Mouse (Mus musculus) heart, embryonic 16.5 days (tissue): ENCODE data around the gene Acsf3. TPM values are rescaled to one million over a fixed set of nuclear protein-coding genes. Genes with fewer than 3 reads are reported as not detected.
A peak's percentile ranks its signal among the peaks of the same experiment; 100 is the strongest.

Experiments
- ATAC-seq: fragments of 200-750 bp; cut with Nextera tagmentation; replicated peaks from 2 replicates; pipeline ENCODE4 v1.8.0; 2017; ENCODE audit warnings: moderate number of reproducible peaks; ENCODE audit not compliant: insufficient read depth, low FRiP score; ENCODE audit errors: extremely low read depth
- H3K27ac ChIP-seq: fragments of 300-500 bp; sonication (generic); 2 replicates; pipeline ENCODE4 v1.5.1; 2014; ENCODE audit warnings: mild to moderate bottlenecking, low read length, control low read depth, moderate library complexity
- H3K27me3 ChIP-seq: fragments of 300-500 bp; sonication (generic); 2 replicates; pipeline ENCODE4 v1.6.1; 2014; ENCODE audit warnings: low read length, mixed read lengths; ENCODE audit not compliant: control insufficient read depth, insufficient read depth
- H3K36me3 ChIP-seq: fragments of 300-500 bp; sonication (generic); 2 replicates; pipeline ENCODE4 v1.6.1; 2014; ENCODE audit not compliant: control insufficient read depth, insufficient read depth
- H3K4me1 ChIP-seq: fragments of 300-500 bp; sonication (generic); 2 replicates; pipeline ENCODE4 v1.6.1; 2014; ENCODE audit warnings: low read length, mixed read lengths; ENCODE audit not compliant: control insufficient read depth, insufficient read depth
- H3K4me2 ChIP-seq: fragments of 300-500 bp; sonication (generic); 2 replicates; pipeline ENCODE4 v1.6.1; 2014; ENCODE audit warnings: low read depth, mild to moderate bottlenecking, control low read depth, low read length
- H3K4me3 ChIP-seq: fragments of 300-500 bp; sonication (generic); 2 replicates; pipeline ENCODE4 v1.5.1; 2014; ENCODE audit warnings: mild to moderate bottlenecking, control low read depth, low read length
- H3K9ac ChIP-seq: fragments of 300-500 bp; sonication (generic); 2 replicates; pipeline ENCODE4 v1.6.1; 2014; ENCODE audit warnings: low read length, control low read depth
- H3K9me3 ChIP-seq: fragments of 300-500 bp; sonication (generic); replicated peaks from 2 replicates; pipeline ENCODE4 v1.6.1; 2016; ENCODE audit warnings: low read length; ENCODE audit not compliant: control insufficient read depth
- whole genome bisulfite sequencing: fragments of 180-500 bp; shearing (Covaris S2); extraction: QIAGEN DNeasy Blood & Tissue Kit; methylation state at CpG from one replicate; pipeline ENCODE4 v1.1.7; 2014; 5-methylcytosine and 5-hydroxymethylcytosine counted together
- polyA plus RNA-seq: library from polyadenylated mRNA; unstranded; fragments of >200 nt; fragmentation: Nextera tagmentation; extraction: Ambion mirVana; gene quantifications from 2 replicates; pipeline ENCODE4 v1.2.1, GENCODE M21; 2015

Acsf3 gene
- polyA plus RNA-seq, 1 experiment from 2014 or later: 14.9 TPM

DNA sequence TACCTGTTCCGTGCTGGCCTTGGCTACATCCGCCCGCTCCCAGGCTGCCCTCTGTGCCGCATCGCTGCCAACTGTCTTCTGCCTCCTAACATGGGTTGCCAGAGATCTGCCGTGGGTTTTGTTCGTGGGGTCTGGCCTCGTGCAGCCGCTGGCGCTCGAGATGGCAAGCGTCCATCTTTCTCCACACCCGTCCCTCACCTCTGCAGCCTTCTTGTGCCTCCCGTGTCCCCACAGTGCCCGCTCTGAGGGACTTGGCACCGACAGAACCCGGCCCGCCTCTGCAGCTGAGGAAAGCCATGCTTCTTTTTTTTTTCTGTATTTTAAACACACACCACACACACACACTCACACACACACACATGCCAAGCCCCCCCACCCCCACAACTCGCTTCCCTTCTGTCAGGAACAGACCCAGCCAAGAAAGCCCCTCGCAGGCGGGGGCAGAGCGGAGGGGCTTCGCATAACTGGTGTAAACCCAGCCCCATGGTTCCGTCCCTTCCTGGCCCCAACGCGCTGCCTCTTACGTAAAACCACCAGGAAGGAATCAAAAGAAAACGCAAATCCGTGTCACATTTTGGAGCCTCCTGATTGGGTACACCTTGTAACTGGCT, 23.1 kb upstream of the Acsf3 start:
- 81% methylated on average over 29 of the region's 29 CpGs for WGBS
- Histone ChIP-seq H3K4me3 (no peak overlapping the region), H3K4me2 (no peak overlapping the region), H3K36me3 (no peaks in the 10 kb centered on the region), H3K9me3 (no peaks in the 10 kb centered on the region), H3K4me1 (no peaks in the 10 kb centered on the region), H3K9ac (no peak overlapping the region), H3K27ac (no peak overlapping the region), H3K27me3 (peaks cover 2% of the 10 kb centered on the region; the same call in 1 of the 2 replicates)
- no peak for ATAC-seq

DNA sequence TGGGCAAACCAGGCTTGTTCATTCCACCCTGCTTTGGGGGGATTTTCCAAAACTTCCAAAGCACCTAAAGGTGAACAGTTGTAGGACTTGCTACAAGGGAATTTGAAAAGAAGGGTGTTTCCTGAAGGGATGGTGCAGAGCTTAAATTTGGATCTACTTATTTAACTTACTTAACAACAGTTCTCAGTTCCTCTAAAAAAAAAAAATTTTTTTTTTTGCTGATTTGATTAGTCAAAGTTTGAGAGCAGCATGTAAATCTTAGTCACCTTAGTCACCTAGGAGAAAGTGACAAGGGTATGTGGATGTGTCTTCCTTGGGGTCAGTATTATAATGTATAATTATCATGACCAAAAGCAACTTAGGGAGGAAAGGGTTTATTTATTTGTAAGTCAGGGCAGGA, 16.7 kb upstream of the Acsf3 start:
- Histone ChIP-seq H3K9me3 (no peaks in the 10 kb centered on the region), H3K4me2 (no peak overlapping the region), H3K4me3 (no peak overlapping the region), H3K9ac (no peak overlapping the region), H3K4me1 (0 out of 2 replicates have a peak, but pooled peaks cover 2% of the 10 kb centered on the region), H3K27me3 (no peaks in the 10 kb centered on the region; the same call in none of the 2 replicates), H3K36me3 (no peaks in the 10 kb centered on the region), H3K27ac (no peak overlapping the region)
- ATAC-seq: no peak

DNA sequence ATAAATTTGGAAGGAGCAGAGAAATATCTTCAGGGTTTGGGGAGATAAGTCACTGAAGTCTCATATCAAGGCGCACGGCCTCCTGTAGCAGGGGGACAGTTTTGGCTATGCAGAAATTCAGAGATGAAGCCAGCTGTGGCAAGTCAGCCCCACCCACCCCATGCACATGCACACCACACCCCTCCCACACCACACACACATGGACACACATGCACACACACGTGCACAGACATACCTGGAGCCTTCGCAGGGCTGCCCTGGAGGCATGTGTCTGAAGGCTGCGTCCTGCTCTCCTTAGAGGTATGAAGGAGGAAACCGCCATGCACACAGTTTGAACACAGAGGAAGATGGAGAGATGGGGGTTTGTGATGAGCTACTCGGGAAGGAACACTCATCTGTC, 15.2 kb upstream of the Acsf3 start:
- 72% methylated on average over 7 of the region's 7 CpGs for WGBS
- H3K4me1 ChIP-seq: 0 out of 2 replicates have a peak, but pooled peaks cover 2% of the 10 kb centered on the region
- H3K4me2 ChIP-seq: no peak overlapping the region
- no peaks in the 10 kb centered on the region for H3K9me3 ChIP-seq
- no peak overlapping the region for H3K9ac ChIP-seq
- H3K36me3 ChIP-seq: no peaks in the 10 kb centered on the region
- H3K4me3 ChIP-seq: no peak overlapping the region
- no peaks in the 10 kb centered on the region; the same call in none of the 2 replicates for H3K27me3 ChIP-seq
- ATAC-seq: no peak
- no peak overlapping the region for H3K27ac ChIP-seq

DNA sequence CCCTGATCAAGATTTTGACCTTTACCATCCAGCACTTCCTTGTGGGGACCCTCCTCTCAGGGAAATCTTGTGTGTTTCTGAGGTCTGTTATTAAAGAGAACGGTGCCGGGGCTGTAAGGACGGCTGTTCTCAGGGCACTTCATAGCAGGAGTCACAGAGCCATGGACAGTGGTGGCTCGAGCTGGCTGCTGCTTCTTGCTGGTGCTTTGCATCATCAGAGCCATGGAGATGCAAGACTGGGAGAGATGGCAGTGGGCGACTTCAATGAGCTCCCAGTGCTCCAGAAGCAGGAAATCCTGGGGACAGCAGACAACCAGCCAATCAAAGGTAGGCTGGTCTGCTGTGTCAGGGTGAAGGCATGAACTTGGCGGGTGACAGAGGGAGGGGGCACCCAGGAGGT, 14.2 kb upstream of the Acsf3 start:
- ATAC-seq: no peak
- Histone ChIP-seq H3K4me3 (no peak overlapping the region), H3K36me3 (no peaks in the 10 kb centered on the region), H3K27me3 (no peaks in the 10 kb centered on the region; the same call in none of the 2 replicates), H3K27ac (no peak overlapping the region), H3K4me2 (no peak overlapping the region), H3K4me1 (0 out of 2 replicates have a peak, but pooled peaks cover 2% of the 10 kb centered on the region), H3K9ac (no peak overlapping the region), H3K9me3 (no peaks in the 10 kb centered on the region)
- WGBS: 59% methylated on average over 6 of the region's 6 CpGs

DNA sequence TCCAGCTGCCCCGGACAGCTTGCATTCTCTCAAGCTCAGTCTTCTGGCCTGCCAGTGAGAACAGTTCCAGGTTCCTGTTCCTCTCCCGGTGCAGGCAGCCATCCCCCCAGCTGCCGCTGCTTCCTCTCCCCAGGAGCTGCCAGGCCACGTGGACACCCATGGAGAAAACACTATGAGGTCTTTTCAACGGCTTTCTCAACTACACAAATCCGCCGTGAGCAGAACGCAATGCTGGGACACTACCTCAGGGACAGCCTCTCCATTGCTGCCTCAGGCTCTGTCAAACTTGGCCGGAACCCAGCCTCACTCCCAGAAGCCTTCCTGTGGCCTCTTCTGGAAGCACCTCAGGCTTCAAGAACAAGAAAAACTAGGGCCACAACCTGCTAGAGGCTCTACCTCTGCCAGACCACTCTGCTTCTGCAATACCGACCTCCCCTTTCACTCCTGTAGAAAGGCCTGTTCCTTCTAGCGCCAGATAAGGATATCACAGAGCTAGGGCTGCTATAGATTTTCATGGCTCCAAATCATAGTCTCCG, 12.5 kb upstream of the Acsf3 start:
- H3K4me3 ChIP-seq: no peak overlapping the region
- H3K4me2 ChIP-seq: no peak overlapping the region
- no peaks in the 10 kb centered on the region for H3K36me3 ChIP-seq
- 0 out of 2 replicates have a peak, but pooled peaks cover 2% of the 10 kb centered on the region for H3K4me1 ChIP-seq
- no peak overlapping the region for H3K9ac ChIP-seq
- no peak for ATAC-seq
- peak overlapping the region; percentile 11; the same call in 1 of the 2 replicates for H3K27ac ChIP-seq
- WGBS: 35% methylated on average over 12 of the region's 12 CpGs
- no peaks in the 10 kb centered on the region; the same call in none of the 2 replicates for H3K27me3 ChIP-seq
- H3K9me3 ChIP-seq: no peaks in the 10 kb centered on the region

DNA sequence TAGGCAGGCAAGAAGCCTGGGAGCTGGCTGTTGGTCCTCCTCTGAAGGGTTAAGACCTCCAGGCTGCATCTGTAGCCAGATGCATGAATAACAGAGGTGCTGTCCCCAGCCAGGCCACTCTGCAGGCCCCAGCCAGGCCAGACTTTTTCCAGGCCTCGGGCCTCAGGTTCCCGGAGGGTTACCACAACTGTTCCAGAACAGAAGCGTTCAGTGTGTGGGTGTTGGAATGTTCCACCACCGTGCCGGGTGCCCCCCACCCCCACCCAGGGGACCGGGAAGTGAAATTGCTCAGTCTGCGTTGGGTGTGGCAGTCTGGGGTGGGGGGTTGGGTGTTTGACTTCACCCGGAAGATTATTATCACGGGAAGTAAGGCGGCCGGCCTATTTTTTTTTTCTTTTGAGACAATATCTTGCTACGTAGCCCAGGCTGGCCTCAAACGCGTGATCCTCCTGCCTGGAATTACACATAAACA, 12.0 kb upstream of the Acsf3 start:
- no peak overlapping the region for H3K9ac ChIP-seq
- no peak for ATAC-seq

DNA sequence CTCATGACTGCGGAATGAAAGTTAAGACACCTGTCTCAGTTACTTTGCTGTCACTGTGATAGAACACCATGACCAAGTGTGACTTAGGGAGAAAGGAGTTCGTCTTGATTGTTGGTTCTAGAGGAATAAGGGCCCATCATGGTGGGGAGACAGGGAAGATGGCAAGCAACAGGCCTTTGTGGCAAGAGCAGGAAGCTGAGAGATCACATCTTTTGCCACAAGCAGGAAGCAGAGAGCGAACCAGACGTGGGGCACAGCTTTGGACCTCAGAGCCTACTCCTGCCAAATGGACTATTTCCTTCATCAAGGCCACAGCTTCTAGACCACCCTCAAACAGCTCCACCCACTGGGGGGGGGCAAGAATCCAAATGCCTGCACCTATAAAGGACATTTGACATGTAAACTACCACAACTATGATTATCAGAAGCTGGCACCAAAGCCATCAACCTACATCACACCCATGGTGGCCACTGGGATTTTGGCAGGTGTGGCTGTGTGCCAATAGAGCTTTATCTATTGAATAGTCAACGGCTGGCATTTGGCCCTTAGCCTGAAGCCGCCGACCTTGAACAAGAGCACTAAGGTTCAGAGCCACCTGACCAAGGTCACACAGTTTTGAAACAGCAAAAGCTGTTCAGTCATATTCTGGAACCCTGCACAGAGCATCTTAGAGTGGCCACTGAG, 10.4 kb upstream of the Acsf3 start:
- Histone ChIP-seq H3K4me1 (peaks cover 5% of the 10 kb centered on the region; the same call in 1 of the 2 replicates), H3K4me2 (no peak overlapping the region), H3K27ac (no peak overlapping the region), H3K9me3 (no peaks in the 10 kb centered on the region), H3K4me3 (no peak overlapping the region), H3K36me3 (no peaks in the 10 kb centered on the region), H3K9ac (no peak overlapping the region), H3K27me3 (no peaks in the 10 kb centered on the region; the same call in none of the 2 replicates)
- 77% methylated on average over 7 of the region's 7 CpGs for WGBS
- no peak for ATAC-seq

More for the DNA sequence above, 12.0 kb upstream of the Acsf3 start:
- Histone ChIP-seq H3K36me3 (no peaks in the 10 kb centered on the region), H3K27me3 (no peaks in the 10 kb centered on the region; the same call in none of the 2 replicates), H3K4me1 (0 out of 2 replicates have a peak, but pooled peaks cover 2% of the 10 kb centered on the region), H3K4me2 (no peak overlapping the region), H3K27ac (peak overlapping the region; percentile 11; the same call in 1 of the 2 replicates), H3K4me3 (no peak overlapping the region), H3K9me3 (no peaks in the 10 kb centered on the region)
- WGBS: 60% methylated on average over 14 of the region's 14 CpGs

DNA sequence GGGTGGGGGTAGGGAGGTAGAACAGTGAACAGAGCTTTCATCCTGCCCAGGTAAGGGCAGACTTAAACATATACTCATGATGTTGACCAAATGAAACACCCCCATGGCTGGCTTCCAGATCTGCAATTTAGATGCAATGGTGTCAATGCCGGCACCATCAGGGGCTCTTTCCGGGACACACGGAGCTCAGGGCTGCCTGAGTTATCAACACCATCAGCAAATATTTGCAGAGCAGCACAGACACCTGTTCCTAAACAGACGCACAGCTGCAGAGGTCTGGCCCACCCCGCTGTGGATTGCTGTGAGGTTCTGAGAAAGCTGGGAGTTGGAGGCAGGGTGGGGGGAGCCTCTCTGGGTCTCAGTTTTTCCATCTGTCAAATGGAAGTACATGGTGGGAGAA, 9.1 kb upstream of the Acsf3 start:
- 60% methylated on average over 5 of the region's 5 CpGs for whole genome bisulfite sequencing
- Histone ChIP-seq H3K9ac (no peak overlapping the region), H3K4me2 (no peak overlapping the region), H3K36me3 (no peaks in the 10 kb centered on the region), H3K27ac (no peak overlapping the region), H3K27me3 (peaks cover 3% of the 10 kb centered on the region; the same call in 1 of the 2 replicates), H3K4me1 (peaks cover 3% of the 10 kb centered on the region; the same call in 1 of the 2 replicates), H3K4me3 (no peak overlapping the region), H3K9me3 (no peaks in the 10 kb centered on the region)
- ATAC-seq: 0 out of 2 replicates have a peak, but pooled peaks have one; percentile 12
